Mouse (Mus musculus) forelimb bud, embryonic 11.5 days (tissue): ENCODE measurements around the gene Rpl7l1.
A peak's percentile ranks its signal among the peaks of the same experiment; 100 is the strongest.
"Not testable (repeated sequence)": the region's sequence is repeated elsewhere in the genome, so short reads cannot be mapped to it uniquely, and the experiment has no call there.

Source experiments
- DNase-seq: peaks from one replicate; pipeline ENCODE4 v3.0.0-alpha.2; 2012; ENCODE audit warnings: low read depth, low spot score

Rpl7l1 gene

GRCm38 (mm10) chr17:46782341-46783221 lies at the start of gene Rpl7l1:
Gene Rpl7l1 (minus strand): TSS chr17:46782672.
- DNase-seq: peak; percentile 94

DNA sequence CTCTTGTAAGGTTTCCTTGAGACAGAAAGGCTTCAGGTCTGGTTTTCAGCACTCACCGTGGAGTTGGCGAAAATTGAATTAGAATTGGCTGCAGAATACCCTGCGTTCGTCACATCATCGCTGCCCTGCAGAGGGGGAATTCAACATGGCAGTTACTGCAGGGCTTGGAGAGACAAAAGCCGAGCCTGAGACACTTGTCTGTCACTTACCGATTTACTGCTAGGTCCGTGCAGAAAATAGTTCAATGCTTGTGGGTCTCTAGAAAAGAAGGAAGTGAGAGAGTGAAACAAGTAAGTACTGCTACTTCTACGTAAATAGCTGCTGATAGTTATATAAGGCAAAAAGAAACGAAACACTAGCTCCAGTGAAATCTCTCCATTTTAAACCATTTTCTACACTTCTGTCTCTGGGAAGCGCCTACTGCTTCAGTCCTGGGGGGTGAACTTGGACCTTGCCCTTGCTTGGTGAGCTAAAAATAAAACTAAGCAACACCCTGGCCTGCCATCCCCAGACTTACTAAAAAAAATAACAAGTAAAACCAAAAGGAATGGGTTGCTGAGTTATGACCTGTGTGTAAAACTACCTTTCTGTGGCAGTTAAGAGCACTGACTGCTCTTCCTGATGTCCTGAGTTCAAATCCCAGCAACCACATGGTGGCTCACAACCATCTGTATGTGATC lies 47.5 kb upstream of the Rpl7l1 start:
- DNase-seq: no peak

DNA sequence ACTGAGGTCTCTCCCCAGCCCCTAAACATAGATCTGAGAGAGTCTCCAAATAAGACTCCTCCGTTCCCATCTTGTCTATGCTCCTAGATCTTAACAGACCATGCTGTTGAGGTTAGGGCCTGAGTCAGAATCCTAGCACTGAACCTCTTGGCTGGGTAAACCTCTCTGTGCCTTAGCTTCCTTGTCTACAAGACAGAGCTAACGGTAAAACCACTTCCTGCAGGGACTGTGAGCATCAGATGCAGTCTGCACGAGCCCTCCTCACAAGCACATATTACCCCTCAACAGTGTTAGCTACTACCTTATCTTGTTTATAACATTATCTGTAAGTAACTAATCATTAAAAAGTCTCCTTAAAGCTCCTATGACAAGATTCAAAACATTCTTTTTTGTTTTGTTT lies 46.5 kb upstream of the Rpl7l1 start:
- DNase-seq: no peak

DNA sequence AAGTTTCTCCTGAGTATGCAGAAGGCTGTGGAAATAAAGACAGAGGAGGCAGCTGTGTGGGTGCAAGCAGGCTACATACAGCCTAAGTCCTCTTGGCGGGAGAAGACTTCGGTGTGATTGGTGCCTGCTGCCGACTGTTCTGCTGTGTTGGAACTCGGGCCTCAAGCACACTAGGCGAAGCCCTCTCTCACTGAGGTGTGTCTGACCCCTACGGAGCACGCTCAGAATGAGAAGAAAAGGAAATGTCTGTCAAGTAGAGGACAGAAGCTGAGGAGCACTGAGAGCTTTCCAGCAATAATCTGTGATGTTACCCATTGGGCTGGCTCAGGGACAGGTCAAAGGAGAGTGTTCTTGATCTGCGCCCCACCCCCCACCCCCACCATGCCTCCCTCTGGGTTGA lies 40.6 kb upstream of the Rpl7l1 start:
- no peak for DNase-seq

DNA sequence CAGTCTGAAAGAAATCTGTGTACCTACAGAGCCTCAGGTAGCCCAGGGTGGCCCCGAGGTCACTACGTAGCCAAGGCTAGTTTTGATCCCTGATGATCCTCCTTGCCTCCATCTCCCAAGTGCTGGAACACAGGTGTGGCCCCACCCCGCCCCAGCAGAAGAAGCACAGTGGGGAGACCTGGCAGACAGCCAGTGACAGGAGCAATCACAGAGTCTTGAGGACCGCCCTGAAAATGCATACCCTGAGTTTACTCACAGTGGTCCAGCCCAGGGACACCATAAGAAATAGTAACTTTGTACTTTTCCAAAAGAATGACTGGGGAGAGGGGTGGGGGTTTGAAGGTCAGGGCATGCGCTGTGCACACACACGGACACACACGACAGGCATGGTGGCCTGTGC lies 38.2 kb upstream of the Rpl7l1 start:
- DNase-seq: no peak

DNA sequence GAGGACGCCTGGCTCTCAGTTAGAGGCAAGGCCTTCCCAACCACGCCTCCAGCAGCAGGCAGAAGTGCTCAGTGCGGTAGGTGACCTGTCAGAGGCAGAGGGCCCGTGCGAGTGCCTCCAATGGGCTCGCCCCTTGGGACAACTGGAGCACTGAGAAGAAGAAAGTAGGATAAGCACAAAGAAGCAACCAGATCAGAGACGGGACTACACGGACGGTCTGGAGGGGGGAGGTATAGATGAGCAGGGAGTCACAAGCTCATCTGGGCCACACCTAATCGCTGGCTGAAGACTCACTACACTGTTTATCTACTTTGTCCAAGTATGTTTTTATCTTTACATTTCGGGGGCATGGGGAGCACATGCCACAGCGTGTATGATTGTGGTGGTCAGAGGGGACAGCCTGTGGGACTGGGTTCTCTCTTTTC lies 35.3 kb upstream of the Rpl7l1 start:
- no peak for DNase-seq

DNA sequence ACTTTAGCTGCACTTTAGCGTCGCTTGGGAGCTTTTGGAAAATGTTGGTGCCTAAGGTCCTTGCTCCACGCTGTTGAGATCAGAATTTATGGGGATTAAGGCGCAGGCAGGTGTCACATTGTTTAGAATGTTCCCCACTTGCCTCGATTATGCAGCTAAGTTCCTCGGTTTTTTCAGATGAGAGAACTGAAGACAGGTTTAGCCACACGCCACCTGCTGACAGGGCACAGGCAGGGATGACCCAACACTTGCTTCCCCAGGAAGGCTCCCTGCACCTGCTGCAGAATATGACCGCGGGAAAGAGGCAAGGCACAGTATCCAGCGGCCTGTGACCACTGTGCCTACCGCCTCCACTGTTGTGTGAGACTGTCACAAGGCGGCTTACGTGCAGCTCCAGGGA lies 33.8 kb upstream of the Rpl7l1 start:
- DNase-seq: no peak

DNA sequence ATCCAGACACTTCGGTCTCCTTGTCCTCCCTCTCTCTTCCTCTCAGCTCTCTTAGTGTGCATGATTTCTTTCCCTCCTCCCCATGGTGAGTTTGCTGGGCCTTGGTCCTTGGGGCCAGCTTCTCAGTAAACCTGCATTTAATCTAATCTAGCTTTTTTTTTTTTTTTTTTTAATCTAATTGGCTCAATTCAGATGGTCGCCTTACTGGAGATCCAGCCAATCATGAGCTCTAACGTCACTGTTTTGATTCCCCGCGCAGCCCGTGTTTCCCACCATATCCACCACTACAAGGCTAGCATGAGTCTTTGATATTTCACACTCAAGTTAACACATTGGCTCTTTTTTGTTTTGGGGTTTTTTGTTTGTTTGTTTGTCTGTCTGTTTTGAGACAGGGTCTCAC lies 32.0 kb upstream of the Rpl7l1 start:
- DNase-seq: no peak

DNA sequence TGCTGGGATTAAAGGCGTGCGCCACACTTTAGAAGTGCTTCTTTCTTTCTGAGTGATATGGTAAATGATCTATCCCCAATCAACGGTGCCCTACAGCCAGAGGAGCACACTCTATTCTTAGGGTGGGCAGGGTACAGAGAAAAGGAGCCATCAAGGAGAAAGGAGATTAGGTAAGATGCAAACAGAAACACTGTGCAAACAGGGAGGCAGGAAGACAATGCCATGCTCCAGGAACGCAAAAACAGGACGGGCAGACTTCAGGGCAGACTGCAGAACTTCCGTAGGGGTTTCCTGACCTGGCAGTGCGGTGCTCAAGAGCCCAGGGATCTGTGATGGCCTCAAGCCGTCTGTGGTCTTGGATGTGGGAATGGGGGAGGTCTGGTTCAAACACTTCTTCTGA lies 31.2 kb upstream of the Rpl7l1 start:
- no peak for DNase-seq

DNA sequence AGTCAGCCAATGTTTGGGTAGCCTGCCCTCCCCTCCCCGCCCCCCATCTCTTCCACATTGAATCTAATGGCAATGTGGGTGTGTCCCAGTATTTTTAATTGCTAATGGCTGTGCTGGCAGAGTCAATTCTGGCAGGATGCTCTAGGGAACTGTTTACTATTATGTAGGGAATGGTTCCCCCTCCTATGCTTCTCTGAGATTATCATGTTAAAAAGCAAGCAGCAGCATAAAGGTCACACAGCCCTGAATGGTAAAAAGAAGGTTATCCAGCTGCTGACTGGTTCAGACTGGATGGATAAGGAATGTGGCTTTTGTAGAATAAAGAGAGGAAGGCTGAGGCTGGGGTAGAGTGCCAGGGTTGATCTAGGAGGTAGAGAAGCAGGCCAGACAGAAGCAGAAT lies 30.0 kb upstream of the Rpl7l1 start:
- no peak for DNase-seq

DNA sequence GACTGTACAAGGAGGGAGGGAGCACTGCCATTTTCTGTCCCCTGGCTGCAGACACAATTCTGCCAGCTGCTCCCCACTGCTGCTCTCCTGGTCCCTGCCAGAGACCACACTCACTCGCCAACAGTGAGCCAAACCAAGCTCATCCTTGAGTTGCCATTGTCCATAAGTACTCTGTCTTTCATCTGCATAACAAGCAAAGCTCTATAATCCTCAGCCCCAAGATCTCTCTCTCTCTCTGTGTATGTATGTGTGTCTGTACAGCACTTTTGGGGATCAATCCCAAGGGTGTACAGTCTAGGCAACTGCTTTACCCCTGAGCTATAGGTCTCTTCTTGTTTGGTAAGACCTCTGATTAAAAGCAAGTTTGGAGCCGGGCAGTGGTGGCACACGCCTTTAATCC lies 28.2 kb upstream of the Rpl7l1 start:
- no peak for DNase-seq

GRCm38 (mm10) chr17:46809131-46809830 lies 26.8 kb upstream of the Rpl7l1 start:
- no peak for DNase-seq

DNA sequence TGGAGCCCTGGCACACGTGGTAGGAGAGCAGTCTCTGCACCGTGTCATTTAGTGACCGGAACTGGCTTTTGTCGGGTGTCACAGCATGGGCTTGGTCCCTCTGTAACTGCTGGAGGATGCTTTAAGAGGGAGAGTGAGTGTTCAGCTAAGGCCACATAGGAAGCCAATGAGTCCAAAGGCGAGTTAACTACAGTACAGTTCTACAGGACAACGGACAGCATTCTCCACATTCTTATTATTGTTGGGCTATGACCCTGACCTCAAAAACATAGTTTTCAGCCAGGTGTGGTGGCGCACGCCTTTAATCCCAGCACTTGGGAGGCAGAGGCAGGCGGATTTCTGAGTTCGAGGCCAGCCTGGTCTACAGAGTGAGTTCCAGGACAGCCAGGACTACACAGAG lies 25.9 kb upstream of the Rpl7l1 start:
- no peak for DNase-seq

GRCm38 (mm10) chr17:46801761-46802160 lies 19.3 kb upstream of the Rpl7l1 start:
- no peak for DNase-seq

DNA sequence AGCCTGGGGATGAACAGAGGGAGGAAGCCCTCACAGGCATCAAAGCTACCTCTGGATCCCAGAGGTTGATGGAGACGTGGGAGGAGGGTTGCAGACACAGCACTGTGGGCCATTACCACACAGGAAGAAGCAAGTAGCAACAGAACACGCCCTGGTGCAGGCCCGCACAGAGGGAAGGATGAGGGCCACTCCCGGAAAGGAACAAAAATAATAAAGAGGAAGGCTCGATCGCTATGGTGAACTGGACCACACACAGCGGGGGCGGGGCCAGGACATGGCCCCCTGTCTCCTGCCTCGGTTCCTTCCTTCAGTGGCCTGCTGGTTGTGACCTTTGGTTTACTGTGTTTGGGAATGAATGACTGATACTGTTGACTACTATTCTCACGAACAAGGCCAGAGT lies 17.2 kb upstream of the Rpl7l1 start:
- DNase-seq: no peak

DNA sequence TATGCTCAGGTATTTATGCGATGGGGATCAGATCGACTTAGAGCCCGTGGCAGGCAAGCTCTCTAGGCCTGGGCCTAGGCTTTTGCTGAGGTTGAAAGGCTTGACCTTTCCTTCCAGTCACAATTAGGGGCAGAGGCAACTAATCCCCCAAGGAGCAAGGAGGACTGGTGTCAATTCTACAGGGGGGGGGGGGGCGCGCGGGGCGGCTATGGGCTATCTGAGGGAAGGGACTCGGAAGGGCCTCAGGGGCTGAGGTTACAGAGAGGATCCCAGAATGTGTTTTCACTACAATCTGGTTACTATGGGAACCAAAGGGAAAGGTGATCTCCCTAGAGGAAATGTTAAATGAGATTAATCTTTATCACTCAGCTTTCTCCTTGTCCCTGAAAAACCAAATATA lies 14.9 kb upstream of the Rpl7l1 start:
- DNase-seq: no peak

- no peak for DNase-seq
Measured at GRCm38 (mm10) chr17:46796743-46797142, 14.3 kb upstream of the Rpl7l1 start.

- DNase-seq: no peak
Measured at GRCm38 (mm10) chr17:46792963-46793362, 10.5 kb upstream of the Rpl7l1 start.

- not testable (repeated sequence) for DNase-seq
Measured at GRCm38 (mm10) chr17:46787974-46788373, 5.5 kb upstream of the Rpl7l1 start.

DNA sequence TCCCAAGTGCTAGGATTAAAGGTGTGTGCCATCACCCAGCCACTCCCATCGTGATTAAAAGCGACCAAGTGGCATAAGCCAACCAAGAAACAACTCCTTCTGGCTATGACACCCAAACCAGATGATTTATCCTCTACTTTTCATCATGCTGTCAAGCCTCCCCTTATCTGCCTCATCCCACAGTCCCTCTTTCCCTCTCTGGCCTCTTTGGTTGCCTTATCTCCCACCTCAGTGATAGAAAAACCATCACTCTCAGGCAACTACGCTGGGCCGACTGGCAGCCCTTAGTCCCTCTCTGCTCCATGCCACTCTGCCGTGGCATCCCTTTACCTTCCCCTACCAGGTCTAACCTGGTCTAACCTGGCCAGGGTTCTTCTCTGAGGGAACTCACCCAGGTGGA lies 4.5 kb upstream of the Rpl7l1 start:
- DNase-seq: no peak

GRCm38 (mm10) chr17:46783222-46783565 lies 722 bp upstream of the Rpl7l1 start:
- DNase-seq: no peak

- DNase-seq: no peak
Measured at GRCm38 (mm10) chr17:46781876-46782275, 596 bp downstream of the Rpl7l1 start.

- DNase-seq: no peak
Measured at GRCm38 (mm10) chr17:46776087-46776486, 6.4 kb downstream of the Rpl7l1 start.
